Mouse (Mus musculus): ENCODE measurements around the gene Fhl2.

- TF ChIP-seq CTCF (IDR thresholded peaks at IDR 0.05; ENCODE audit: extremely low read depth, insufficient read length, insufficient replicate concordance, low read depth, low read length) (no peak), POLR2A (IDR thresholded peaks at IDR 0.05; ENCODE audit: low read depth, low read length) (no peak)
Measured at GRCm38 (mm10) chr1:43143791-43144190, 53.0 kb downstream of the Fhl2 start.

All from small intestine, adult 2 months (tissue).